Mouse (Mus musculus) right cerebral cortex, postnatal 36 days (tissue): Measurements from ENCODE around the gene Med15.

ENCODE experiments used
- DNase-seq, 2 experiments: peaks; one replicate each; pipeline ENCODE4 v3.0.0; 2022; ENCODE audit warnings: low spot score in 2 of 2, mixed read lengths in 1 of 2

Gene Med15

GRCm38 (mm10) chr16:17649925-17650605, 82.6 kb downstream of the Med15 start:
- no peak for DNase-seq

GRCm38 (mm10) chr16:17647566-17648340, 84.9 kb downstream of the Med15 start:
- DNase-seq: no peak

- DNase-seq: no peak
Measured at GRCm38 (mm10) chr16:17647156-17647555, 85.5 kb downstream of the Med15 start.

- DNase-seq: peak; percentile 69 to 74
Measured at GRCm38 (mm10) chr16:17646310-17647114, 86.2 kb downstream of the Med15 start, which contains the start of gene Ccdc74a. Gene Ccdc74a, plus strand, starts transcription at chr16:17646470.

- no peak for DNase-seq
Measured at GRCm38 (mm10) chr16:17643437-17643990, 89.2 kb downstream of the Med15 start.

GRCm38 (mm10) chr16:17642311-17642710, 90.4 kb downstream of the Med15 start:
- DNase-seq: no peak

- no peak for DNase-seq
Measured at GRCm38 (mm10) chr16:17641301-17641700, 91.4 kb downstream of the Med15 start.

GRCm38 (mm10) chr16:17640706-17641105, 92.0 kb downstream of the Med15 start:
- DNase-seq: no peak

- no peak for DNase-seq
Measured at GRCm38 (mm10) chr16:17639951-17640350, 92.7 kb downstream of the Med15 start.

- DNase-seq: no peak
Measured at GRCm38 (mm10) chr16:17639081-17639480, 93.6 kb downstream of the Med15 start.

GRCm38 (mm10) chr16:17638036-17638628, 94.6 kb downstream of the Med15 start:
- DNase-seq: no peak

GRCm38 (mm10) chr16:17637610-17638009, 95.1 kb downstream of the Med15 start:
- DNase-seq: no peak

GRCm38 (mm10) chr16:17636904-17637303, 95.8 kb downstream of the Med15 start:
- DNase-seq: no peak

GRCm38 (mm10) chr16:17633481-17634181, 99.1 kb downstream of the Med15 start:
- DNase-seq: no peak

GRCm38 (mm10) chr16:17632580-17632979, 100.1 kb downstream of the Med15 start:
- no peak for DNase-seq

GRCm38 (mm10) chr16:17626269-17626555, 106.5 kb downstream of the Med15 start:
- DNase-seq: no peak

GRCm38 (mm10) chr16:17625488-17626268, 107.0 kb downstream of the Med15 start:
- no peak for DNase-seq

GRCm38 (mm10) chr16:17621936-17622335, 110.8 kb downstream of the Med15 start:
- DNase-seq: no peak

- peak; percentile 71 to 82 for DNase-seq
Measured at GRCm38 (mm10) chr16:17619198-17620105, 113.2 kb downstream of the Med15 start, which contains the start of gene Smpd4. Gene Smpd4, plus strand, starts transcription at chr16:17619354.
